Mouse (Mus musculus): ENCODE data around the gene Gm6502.
"Not testable (repeated sequence)": the region's sequence is repeated elsewhere in the genome, so short reads cannot be mapped to it uniquely, and the experiment has no call there.

The Gm6502 gene

DNA sequence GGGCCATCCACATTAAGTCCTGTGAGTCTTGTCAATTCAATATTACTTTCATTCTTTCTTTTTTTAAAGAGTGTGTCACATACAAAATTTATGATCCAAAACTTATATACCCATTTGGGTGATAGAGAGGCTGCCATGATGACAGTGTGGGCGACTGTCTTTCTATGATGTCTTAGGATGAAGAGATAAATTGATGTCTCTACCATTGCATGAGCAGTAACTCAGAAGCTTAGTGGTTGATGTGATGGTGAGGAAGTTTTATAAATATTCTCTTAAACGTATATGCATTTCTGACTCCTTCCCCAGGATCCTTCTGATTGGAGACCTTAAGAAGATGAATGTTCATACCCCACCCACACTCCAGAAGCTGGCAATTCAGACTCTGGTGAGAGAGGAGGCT lies at the start of gene Gm6502:
Gm6502 (plus strand) TSS at position 301 of the 400 bp plus-strand sequence.
- DNase-seq (ENCODE audit: low spot score) = not testable (repeated sequence)

DNA sequence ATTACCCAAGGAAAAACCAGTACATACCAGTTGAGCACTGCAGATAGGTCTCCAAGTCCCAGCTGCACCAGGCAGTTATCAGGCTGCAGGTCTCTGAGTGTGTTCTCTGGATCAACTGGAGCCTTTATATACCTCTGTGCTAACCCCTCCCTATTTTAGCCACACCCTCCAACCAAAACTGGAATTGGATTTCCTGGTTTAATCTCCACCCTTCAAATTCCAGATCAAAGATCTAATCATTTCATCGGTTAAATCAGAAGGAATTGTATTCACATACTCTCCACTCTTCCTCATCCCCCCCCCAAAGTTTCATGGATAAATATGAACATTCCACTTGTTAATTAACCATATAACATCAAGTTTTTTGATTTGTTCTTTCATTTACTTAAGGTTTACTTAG lies 7.5 kb upstream of the Gm6502 start, which contains the start of gene A430089I19Rik:
A430089I19Rik (minus strand) TSS at position 101 of the 400 bp plus-strand sequence.
- DNase-seq (ENCODE audit: low spot score) = not testable (repeated sequence)

DNA sequence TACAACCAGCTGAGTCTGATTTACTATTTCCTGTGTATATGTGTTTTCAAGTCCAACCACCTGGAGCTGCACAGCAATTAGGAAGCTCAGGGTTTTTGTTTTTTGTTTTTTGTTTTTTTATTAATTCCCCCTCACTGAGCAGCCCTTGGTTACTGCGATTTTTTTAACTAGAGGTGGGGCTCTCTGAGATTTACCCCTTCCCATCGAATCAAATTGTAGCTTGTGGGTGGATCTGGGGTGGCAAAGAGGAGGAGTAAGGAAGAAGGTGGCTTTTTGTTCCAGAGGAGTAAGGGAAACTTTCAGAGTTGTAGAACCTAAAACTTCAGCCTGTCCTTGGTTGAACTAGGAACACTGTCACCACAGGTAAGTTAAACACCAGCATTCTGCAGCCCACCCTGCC lies 25.2 kb downstream of the Gm6502 start, which contains the start of gene AA792892:
AA792892 (plus strand) TSS at position 301 of the 400 bp plus-strand sequence.
- DNase-seq (ENCODE audit: low spot score) = not testable (repeated sequence)

All from ovary, postnatal 10 days (tissue).